Mouse (Mus musculus): ENCODE measurements around the gene Llcfc1.

Gene Llcfc1

DNA sequence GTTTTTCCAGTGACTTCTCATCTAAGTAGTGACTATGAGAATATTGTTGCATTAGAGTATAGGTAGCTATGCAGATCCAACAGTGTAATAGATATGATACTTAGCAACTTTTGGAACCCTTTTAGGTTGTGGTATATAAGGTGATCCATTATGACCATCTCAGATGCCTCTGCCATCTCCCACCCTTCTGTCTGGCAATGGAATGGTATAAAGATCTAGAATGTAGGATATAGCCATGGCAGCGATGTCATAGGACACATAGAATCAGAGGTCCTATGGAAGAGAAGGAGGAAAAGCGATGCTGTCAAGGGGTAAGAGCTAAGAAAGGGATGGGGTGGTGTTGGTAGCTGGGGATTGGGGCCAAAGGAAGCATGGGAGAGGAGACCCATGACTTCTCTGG lies at the start of gene Llcfc1:
Gene Llcfc1 (plus strand): TSS at position 301 of the 400 bp plus-strand sequence.
- DNase-seq (ENCODE audit: low spot score), result no peak

DNA sequence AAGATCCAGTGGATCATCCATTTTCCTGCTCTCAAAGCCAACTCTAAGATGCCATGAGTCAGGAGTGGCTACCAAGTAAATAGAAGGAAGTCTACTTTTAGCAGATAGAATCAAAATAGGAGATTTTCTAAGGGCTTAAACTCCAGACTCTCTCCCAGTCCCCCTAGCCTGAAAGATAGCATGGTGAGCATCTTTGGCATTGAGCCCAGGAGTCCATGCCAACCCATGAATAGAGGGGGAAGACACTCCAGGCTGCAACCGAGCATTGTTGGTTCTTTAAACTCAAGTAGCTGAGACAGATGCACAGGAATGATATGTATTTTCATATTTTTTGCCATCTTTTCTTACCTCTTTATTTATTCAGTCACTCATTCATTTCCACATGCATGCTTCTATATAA lies 49.0 kb upstream of the Llcfc1 start:
- DNase-seq (ENCODE audit: low spot score), result no peak

DNA sequence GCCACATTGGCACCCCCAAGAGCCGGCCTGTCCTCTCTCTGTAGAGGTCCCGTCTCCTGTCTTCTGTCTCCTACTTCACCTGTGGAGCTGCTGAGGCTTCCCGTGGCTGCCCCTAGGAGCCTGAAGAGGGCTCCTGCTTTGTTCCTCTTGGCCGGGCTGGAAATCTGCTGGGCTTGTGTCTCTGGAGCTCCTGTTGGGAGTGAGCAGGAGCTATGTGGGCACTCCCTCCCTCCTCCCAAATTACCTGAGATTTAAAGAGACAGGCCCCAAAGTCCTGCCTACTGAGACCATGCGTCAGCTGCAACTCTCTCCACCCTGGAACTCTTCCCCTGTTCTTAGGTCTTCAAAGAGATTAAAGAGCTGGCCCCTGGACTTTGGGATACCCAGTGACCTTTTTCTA lies 48.1 kb upstream of the Llcfc1 start, which contains the start of gene Trpv6:
Gene Trpv6 (minus strand): TSS at position 228 of the 400 bp plus-strand sequence.
- no peak for DNase-seq (ENCODE audit: low spot score)

- DNase-seq (ENCODE audit: low spot score), result no peak
Measured at GRCm38 (mm10) chr6:41637393-41637792, 46.8 kb upstream of the Llcfc1 start.

DNA sequence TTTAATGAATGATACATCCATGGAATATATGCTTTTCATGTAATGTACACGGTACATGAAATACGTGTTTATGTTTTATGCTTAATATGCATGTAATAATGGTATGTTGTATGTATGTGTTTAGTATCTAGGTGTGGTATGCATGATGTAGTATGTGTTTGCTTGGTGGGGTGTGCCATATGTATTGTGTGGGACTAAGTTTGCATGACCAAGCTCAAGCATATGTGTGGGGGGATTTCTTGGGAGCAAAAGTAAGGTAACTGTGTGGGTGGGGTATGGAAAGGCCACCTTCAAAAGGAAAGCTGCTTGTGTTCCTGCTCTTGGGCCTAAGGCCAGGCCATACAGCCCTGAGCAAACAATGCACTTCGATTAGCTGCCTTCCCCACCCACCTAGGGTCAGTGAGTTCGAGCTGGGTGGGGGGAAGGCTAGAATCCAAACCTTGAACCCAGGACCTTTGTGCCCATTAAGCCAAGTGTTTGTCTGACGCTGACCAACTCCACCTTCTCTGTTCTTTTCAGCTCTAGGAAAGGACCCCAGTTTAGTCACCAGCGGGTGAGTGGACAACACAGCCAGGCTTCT lies 46.2 kb upstream of the Llcfc1 start:
- DNase-seq (ENCODE audit: low spot score), result no peak

DNA sequence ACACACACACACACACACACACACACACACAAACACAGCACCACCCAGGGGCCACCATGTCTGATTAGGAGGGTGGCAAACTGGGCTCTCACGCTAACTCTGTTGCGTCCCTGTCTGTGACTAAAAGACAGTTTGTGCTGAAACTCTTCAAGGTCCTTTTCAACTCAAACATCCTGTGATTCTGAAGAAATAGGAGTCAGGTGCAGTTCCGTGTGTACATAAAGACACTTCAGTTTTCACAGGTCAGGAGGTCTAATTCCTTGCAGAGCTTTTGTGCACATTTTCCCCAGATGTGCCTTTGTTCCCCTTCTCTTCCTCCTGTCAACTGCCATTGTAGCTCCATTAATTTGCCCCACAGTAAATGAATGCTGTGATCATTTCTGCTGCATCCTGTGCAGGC lies 43.8 kb upstream of the Llcfc1 start:
- DNase-seq (ENCODE audit: low spot score), result no peak

GRCm38 (mm10) chr6:41641173-41641866 lies 42.9 kb upstream of the Llcfc1 start:
- no peak for DNase-seq (ENCODE audit: low spot score)

- no peak for DNase-seq (ENCODE audit: low spot score)
Measured at GRCm38 (mm10) chr6:41642765-41643164, 41.5 kb upstream of the Llcfc1 start.

DNA sequence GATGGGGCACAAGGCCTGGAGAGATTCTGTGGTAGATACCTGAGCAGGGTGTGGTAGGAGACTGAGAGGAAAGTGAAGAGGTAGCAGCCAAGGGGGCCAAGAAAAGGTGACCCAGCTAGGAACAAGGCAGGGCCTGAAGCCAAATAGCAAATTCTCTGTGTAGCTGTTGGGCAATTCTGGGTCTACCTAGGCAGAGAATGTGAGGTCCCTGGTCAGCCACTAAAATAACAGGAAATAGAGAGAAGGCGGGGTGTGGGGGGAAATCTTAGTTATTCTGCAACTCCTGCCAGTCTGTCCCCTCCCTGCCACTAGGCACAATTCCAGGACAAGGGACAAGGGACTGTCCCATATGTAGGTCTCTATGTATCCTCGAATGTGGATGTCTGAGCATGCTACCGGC lies 41.0 kb upstream of the Llcfc1 start:
- DNase-seq (ENCODE audit: low spot score), result no peak

GRCm38 (mm10) chr6:41646220-41646619 lies 38.0 kb upstream of the Llcfc1 start:
- DNase-seq (ENCODE audit: low spot score), result no peak

DNA sequence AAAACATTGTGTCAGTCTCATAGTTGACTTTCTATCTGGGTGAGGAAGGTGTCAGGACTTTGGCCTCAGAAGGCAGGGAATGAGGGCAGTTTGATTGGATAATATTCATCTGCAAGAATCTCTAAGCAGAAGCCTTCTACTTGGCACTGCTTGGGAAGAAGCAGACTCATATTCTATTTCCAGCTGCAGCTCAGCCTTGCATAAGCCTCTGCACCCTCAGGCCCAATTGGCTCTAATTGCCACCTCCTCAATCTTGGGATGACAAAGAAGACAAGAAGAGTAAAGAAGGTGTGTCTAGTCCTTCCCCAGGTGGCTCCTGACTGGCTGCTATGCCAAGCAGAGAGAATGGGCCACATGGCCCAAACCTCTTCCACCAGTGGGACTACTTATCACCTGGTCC lies 37.6 kb upstream of the Llcfc1 start:
- no peak for DNase-seq (ENCODE audit: low spot score)

GRCm38 (mm10) chr6:41653173-41653572 lies 31.1 kb upstream of the Llcfc1 start:
- no peak for DNase-seq (ENCODE audit: low spot score)

DNA sequence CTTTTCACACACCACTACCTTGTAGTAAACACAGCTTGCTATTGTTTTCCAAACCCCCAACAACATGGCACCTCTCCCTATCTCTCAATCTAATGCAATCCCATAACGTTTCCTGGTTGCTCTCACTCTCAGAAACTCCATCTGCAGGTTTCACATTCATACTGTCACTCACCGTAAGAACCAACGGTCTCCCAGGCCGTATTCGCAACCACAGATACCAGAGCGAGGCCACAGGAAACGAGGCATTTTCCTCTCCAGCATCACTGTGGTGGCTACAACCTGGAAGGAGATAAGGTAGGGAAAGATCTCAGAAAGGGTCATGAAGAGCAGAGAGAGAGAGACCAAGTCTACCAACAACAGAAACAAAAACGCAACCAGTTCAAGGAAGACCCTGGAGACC lies 29.6 kb upstream of the Llcfc1 start:
- DNase-seq (ENCODE audit: low spot score), result no peak

DNA sequence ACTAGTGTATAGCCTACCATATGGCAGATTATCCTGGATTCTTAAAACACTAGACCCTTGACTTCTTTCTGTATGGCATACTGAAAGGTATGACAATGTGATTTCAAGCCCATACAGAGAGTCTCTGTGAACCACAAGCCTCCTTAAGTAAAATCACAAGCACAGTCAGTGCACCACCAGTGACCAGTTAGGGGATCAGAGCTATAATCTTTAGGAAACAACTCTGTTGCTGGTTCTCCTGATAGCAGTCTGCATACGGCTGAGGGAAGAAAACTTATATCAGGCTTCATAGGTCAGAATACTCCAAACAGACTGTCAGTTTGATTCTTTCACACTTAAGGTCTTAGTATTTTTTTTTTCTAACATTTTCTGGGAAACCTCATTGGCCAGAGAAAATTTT lies 25.7 kb upstream of the Llcfc1 start:
- no peak for DNase-seq (ENCODE audit: low spot score)

DNA sequence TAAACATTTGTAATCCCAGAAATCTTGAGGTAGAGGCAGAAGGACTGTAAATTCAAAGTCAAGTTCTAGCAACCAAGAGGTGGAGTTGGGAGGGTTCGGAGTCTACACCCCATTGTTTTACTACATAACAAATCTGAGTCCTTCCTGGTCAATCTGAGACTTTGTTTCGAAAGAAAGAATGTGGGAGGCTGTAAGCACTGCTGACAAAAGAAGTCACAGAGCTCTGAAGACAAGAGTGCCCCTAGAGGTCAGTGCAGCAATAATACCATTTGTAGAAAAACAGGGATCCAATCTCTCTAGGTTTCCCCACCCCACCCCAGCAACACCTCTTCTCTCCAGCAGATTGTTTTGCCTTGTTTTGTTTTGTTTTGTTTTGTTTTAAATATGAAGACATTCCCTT lies 21.9 kb upstream of the Llcfc1 start:
- peak; percentile 33 for DNase-seq (ENCODE audit: low spot score)

GRCm38 (mm10) chr6:41676530-41676929 lies 7.7 kb upstream of the Llcfc1 start:
- no peak for DNase-seq (ENCODE audit: low spot score)

- no peak for DNase-seq (ENCODE audit: low spot score)
Measured at GRCm38 (mm10) chr6:41680669-41681068, 3.6 kb upstream of the Llcfc1 start, which contains the start of gene Trpv5. Gene Trpv5 (minus strand): TSS chr6:41680769.

- DNase-seq (ENCODE audit: low spot score), result no peak
Measured at GRCm38 (mm10) chr6:41681656-41682055, 2.6 kb upstream of the Llcfc1 start.

- no peak for DNase-seq (ENCODE audit: low spot score)
Measured at GRCm38 (mm10) chr6:41684911-41685310, 680 bp downstream of the Llcfc1 start.

DNA sequence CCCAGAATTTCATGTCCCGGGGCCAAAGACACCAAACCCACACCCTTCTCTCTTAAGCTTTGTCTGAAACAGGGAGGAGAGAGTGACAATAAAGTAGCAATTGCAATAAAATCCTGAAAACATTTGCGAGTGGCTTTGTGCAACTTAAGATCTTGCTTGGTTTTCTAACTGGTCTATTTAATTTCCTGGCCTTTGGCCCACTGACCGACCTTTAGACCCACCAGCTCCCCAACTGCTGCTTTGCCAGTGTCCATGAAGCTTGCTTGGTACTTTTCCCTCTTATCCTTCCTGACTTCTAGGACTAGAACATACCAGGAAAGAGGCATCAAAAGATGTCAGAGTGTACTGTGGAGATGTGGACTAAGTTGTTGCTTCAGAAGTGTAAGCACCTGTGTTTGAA lies 1.4 kb downstream of the Llcfc1 start:
- no peak for DNase-seq (ENCODE audit: low spot score)

GRCm38 (mm10) chr6:41692200-41692599 lies 8.0 kb downstream of the Llcfc1 start:
- no peak for DNase-seq (ENCODE audit: low spot score)

GRCm38 (mm10) chr6:41694407-41694806 lies 10.2 kb downstream of the Llcfc1 start:
- no peak for DNase-seq (ENCODE audit: low spot score)

- DNase-seq (ENCODE audit: low spot score), result no peak
Measured at GRCm38 (mm10) chr6:41701245-41701644, 17.0 kb downstream of the Llcfc1 start.

DNA sequence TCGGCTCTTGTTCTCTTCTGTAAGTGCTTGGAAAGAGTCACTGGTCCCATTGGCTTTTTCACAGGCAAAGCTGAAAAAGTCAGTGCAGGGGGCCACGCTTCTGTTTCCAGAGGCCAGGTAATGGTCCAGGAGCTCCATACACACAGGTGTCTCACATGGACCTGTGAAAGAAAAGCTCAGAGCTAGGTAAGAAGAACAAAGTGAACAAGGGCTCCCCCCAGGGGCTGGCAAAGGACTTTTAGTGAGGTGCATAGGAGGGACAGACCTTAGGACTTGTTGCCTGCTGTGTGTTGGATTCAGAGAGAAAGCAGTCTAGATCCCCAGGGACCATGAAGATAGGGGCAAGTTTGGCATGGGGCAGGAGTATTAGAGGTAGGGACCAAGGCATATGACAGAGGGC lies 18.7 kb downstream of the Llcfc1 start:
- no peak for DNase-seq (ENCODE audit: low spot score)
